Mouse (Mus musculus): ENCODE results near the gene Igf2bp3. TPM values are rescaled to one million over a fixed set of nuclear protein-coding genes. Genes with fewer than 3 reads are reported as not detected.
"Not testable (repeated sequence)": the region's sequence is repeated elsewhere in the genome, so short reads cannot be mapped to it uniquely, and the experiment has no call there.

Igf2bp3 gene
- 46.2 and 49.7 TPM in 2 replicates for polyA plus RNA-seq (2015; fragmentation: Nextera tagmentation; extraction: Ambion mirVana)

DNA sequence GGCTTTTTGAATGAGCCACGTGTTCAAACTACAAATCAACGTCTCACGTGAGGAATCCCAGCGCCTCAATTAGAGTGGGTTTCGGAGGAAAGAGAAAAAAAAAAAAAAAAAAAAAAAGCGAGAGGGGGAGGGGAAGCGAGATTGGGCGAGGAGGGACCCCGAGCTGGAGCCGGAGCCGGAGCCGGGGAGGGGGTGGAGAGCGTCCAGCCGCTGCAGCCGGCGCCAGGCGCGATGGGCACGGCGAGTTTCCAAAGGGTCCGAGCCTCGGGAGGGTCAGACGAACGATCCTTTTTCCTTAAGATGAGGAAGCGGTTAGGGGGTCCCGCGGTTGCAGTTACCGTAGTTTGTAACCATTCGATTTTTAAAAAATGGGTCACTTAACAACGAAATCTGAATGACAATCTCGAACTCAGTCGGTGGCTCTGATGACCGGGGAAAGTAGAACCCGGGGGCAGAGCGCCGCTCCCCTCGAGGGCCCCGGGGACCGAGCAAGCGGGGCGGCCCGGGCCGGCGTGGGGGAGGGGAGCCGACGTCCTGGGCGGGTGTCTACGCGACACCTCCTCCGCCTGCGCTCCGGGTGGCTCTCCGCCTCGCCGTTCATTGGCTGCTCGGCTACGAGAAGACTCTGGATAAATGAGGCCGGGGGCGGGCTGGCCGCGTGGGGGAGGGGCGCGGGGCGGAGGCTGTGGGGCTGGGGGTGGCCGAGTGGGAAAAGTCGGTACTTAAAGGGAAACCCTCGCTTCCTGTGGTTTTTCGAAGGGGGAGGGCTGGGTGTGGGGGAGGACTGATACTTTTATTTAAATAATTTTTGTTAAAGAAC lies at the start of gene Igf2bp3:
Gene Igf2bp3 (minus strand): TSS at position 30 of the 820 bp plus-strand sequence.
- H3K9me3 ChIP-seq (replicated peaks), result no peaks in the 10 kb centered on the region
- H3K4me2 ChIP-seq, result peak within 1 kb of the TSS; percentile 78
- H3K27ac ChIP-seq, result peak within 1 kb of the TSS; percentile 99
- H3K4me3 ChIP-seq (replicated peaks), result peak within 1 kb of the TSS; percentile 92
- peaks cover 43% of the 10 kb centered on the region for H3K4me1 ChIP-seq
- H3K9ac ChIP-seq, result peak within 1 kb of the TSS; percentile 95
- H3K36me3 ChIP-seq, result no peaks in the 10 kb centered on the region
- H3K27me3 ChIP-seq, result peaks cover 5% of the 10 kb centered on the region
- ATAC-seq (replicated peaks; ENCODE audit: low FRiP score), result peak; percentile 83
- under 1% methylated on average over 67 of the region's 68 CpGs for WGBS

- not testable (repeated sequence) for H3K36me3 ChIP-seq; H3K27ac ChIP-seq; H3K27me3 ChIP-seq; ATAC-seq (replicated peaks; ENCODE audit: low FRiP score); H3K9ac ChIP-seq; H3K9me3 ChIP-seq (replicated peaks)
- H3K4me1 ChIP-seq, result peaks cover 23% of the 10 kb centered on the region
- WGBS, result 89% methylated on average over 7 of the region's 7 CpGs
- peak overlapping the region; percentile 65 for H3K4me2 ChIP-seq
- H3K4me3 ChIP-seq (replicated peaks), result 0 out of 2 replicates have a peak overlapping the region, but pooled peaks have one; percentile 96
These were observed 49.7 kb upstream of the Igf2bp3 start for GRCm38 (mm10) chr6:49264446-49264845.

DNA sequence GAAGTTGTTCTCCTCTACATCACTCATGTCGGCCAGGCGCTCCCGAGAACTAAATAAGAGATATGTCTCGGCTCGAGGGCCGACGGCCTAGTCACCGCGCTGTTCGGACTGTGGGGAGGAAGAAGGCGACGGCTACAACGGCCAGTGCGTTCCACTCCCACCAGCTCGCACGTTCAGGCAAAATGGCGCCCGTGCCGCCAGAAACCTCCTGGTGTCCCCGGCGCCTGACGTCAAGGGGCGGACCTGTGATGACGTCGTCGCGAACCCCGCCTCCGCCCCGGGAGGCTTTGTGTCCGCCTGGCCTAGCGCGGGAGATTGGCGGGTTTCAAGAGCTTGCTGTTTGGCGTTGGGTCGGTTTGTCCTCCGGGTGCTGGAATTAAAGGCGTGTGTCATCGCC lies 49.1 kb upstream of the Igf2bp3 start, which contains the start of gene Tra2a:
Gene Tra2a (minus strand): TSS at position 187 of the 397 bp plus-strand sequence.
- WGBS, result under 1% methylated on average over 39 of the region's 39 CpGs
- no peaks in the 10 kb centered on the region for H3K9me3 ChIP-seq (replicated peaks)

GRCm38 (mm10) chr6:49263081-49263846 lies 48.5 kb upstream of the Igf2bp3 start:
- Histone ChIP-seq H3K27me3 (no peaks in the 10 kb centered on the region), H3K9ac (peak overlapping the region; percentile 98), H3K9me3 (replicated peaks) (no peaks in the 10 kb centered on the region), H3K4me1 (peaks cover 23% of the 10 kb centered on the region), H3K4me3 (replicated peaks) (peak overlapping the region; percentile 96), H3K4me2 (peak overlapping the region; percentile 65), H3K36me3 (no peaks in the 10 kb centered on the region), H3K27ac (peak overlapping the region; percentile 98)
- ATAC-seq (replicated peaks; ENCODE audit: low FRiP score), result peak; percentile 76
- under 1% methylated on average over 71 of the region's 71 CpGs for WGBS

More for the DNA sequence above, 49.1 kb upstream of the Igf2bp3 start, which contains the start of gene Tra2a:
- peak within 1 kb of the TSS; percentile 96 for H3K4me3 ChIP-seq (replicated peaks)
- peak within 1 kb of the TSS; percentile 98 for H3K9ac ChIP-seq
- no peaks in the 10 kb centered on the region for H3K27me3 ChIP-seq
- no peaks in the 10 kb centered on the region for H3K36me3 ChIP-seq
- H3K27ac ChIP-seq, result peak within 1 kb of the TSS; percentile 98
- peak within 1 kb of the TSS; percentile 65 for H3K4me2 ChIP-seq
- ATAC-seq (replicated peaks; ENCODE audit: low FRiP score), result peak; percentile 96
- peaks cover 23% of the 10 kb centered on the region for H3K4me1 ChIP-seq

- Histone ChIP-seq H3K9me3 (replicated peaks) (no peaks in the 10 kb centered on the region), H3K4me2 (peak overlapping the region; percentile 65), H3K9ac (peak overlapping the region; percentile 98), H3K4me3 (replicated peaks) (peak overlapping the region; percentile 96), H3K27ac (no peak overlapping the region), H3K27me3 (no peaks in the 10 kb centered on the region), H3K36me3 (no peaks in the 10 kb centered on the region), H3K4me1 (peaks cover 27% of the 10 kb centered on the region)
- WGBS, result 2% methylated on average over 9 of the region's 9 CpGs
- ATAC-seq (replicated peaks; ENCODE audit: low FRiP score), result no peak
These were observed 47.7 kb upstream of the Igf2bp3 start for GRCm38 (mm10) chr6:49262421-49262820.

DNA sequence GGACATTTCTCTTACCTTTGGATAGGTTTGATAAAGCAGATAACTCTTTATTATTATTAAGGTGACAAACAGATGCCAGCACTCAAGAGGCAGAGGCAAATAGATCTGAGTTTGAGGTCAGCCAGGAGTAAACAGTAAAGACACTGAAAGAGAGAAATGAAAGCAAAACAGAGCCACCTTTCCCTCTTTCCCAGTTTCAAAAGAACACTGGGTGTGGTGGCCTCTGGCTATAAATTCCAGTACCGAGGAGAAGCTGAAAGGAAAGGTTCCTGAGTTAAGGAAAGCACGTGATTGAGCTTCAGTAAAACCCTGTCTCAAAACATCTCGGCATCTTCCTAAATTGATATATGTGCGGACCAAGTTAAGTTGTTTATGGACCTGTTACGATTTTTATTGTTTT lies 45.0 kb upstream of the Igf2bp3 start:
- 14% methylated on average over 5 of the region's 5 CpGs for WGBS

DNA sequence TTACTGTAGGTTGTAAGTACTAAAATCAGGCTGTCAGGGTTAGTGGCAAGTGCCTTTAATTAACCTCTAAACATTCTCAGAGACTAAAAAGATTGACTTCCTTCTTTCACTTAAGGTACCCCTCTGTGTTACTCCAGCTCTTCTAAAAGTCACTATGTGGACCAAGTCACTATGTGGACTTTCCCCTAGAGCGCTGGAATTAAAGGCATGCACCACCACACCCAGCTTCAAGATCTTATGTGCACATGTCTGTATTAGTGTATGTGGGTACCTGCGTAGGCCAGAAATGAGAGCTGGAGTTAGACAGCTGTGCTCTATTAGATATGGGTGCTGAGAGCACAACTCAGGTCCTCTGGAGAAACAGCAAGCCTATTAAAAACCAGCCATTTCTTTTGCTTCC lies 43.1 kb upstream of the Igf2bp3 start:
- Histone ChIP-seq H3K4me2 (no peak overlapping the region), H3K4me3 (replicated peaks) (no peak overlapping the region), H3K9me3 (replicated peaks) (no peaks in the 10 kb centered on the region), H3K9ac (no peak overlapping the region), H3K27ac (no peak overlapping the region), H3K36me3 (no peaks in the 10 kb centered on the region), H3K4me1 (peaks cover 27% of the 10 kb centered on the region), H3K27me3 (no peaks in the 10 kb centered on the region)
- ATAC-seq (replicated peaks; ENCODE audit: low FRiP score), result no peak
- 96% methylated on average over 2 of the region's 2 CpGs for WGBS

More for the DNA sequence above, 45.0 kb upstream of the Igf2bp3 start:
- H3K27ac ChIP-seq, result no peak overlapping the region
- H3K9me3 ChIP-seq (replicated peaks), result no peaks in the 10 kb centered on the region
- no peak overlapping the region for H3K9ac ChIP-seq
- H3K36me3 ChIP-seq, result no peaks in the 10 kb centered on the region
- peak overlapping the region; percentile 16; the same call in 1 of the 2 replicates for H3K4me2 ChIP-seq
- H3K4me3 ChIP-seq (replicated peaks), result no peak overlapping the region
- H3K27me3 ChIP-seq, result no peaks in the 10 kb centered on the region
- no peak for ATAC-seq (replicated peaks; ENCODE audit: low FRiP score)
- peaks cover 27% of the 10 kb centered on the region for H3K4me1 ChIP-seq

- 92% methylated on average over 8 of the region's 8 CpGs for WGBS
- H3K4me3 ChIP-seq (replicated peaks), result no peak overlapping the region
- no peak for ATAC-seq (replicated peaks; ENCODE audit: low FRiP score)
- H3K4me1 ChIP-seq, result no peaks in the 10 kb centered on the region
- no peak overlapping the region for H3K4me2 ChIP-seq
- H3K36me3 ChIP-seq, result peaks cover 50% of the 10 kb centered on the region
- no peaks in the 10 kb centered on the region for H3K27me3 ChIP-seq
- H3K9ac ChIP-seq, result no peak overlapping the region
- H3K9me3 ChIP-seq (replicated peaks), result no peaks in the 10 kb centered on the region
- no peak overlapping the region for H3K27ac ChIP-seq
These were observed 37.5 kb upstream of the Igf2bp3 start for GRCm38 (mm10) chr6:49252207-49252606.

GRCm38 (mm10) chr6:49251199-49251598 lies 36.4 kb upstream of the Igf2bp3 start:
- peaks cover 60% of the 10 kb centered on the region for H3K36me3 ChIP-seq
- H3K4me2 ChIP-seq, result no peak overlapping the region
- no peaks in the 10 kb centered on the region for H3K27me3 ChIP-seq
- no peak overlapping the region for H3K4me3 ChIP-seq (replicated peaks)
- no peak overlapping the region for H3K9ac ChIP-seq
- H3K4me1 ChIP-seq, result no peaks in the 10 kb centered on the region
- WGBS, result 95% methylated on average over 2 of the region's 2 CpGs
- no peaks in the 10 kb centered on the region for H3K9me3 ChIP-seq (replicated peaks)
- H3K27ac ChIP-seq, result no peak overlapping the region
- no peak for ATAC-seq (replicated peaks; ENCODE audit: low FRiP score)

DNA sequence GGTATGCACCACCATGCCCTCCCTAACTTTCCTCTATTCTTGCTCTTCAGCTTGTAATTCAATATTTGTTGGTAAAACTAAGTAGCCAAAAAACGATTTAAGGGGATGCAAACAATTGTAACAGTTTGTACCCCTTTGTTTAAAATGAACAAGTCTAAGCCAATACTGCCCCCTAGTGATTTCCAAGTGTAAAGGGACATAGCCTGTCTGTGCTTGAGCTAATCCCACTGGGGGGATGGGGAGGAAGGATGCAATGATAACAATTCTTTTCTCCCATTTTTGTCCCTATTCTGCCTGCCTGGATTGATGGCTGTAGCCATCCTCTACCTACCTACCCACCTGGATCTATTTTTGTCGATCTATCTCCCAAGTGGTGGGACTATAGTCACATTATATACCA lies 32.5 kb upstream of the Igf2bp3 start:
- H3K4me3 ChIP-seq (replicated peaks), result no peak overlapping the region
- no peak overlapping the region for H3K4me2 ChIP-seq
- ATAC-seq (replicated peaks; ENCODE audit: low FRiP score), result no peak
- H3K27ac ChIP-seq, result no peak overlapping the region
- WGBS, result 61% methylated on average over 2 of the region's 2 CpGs
- no peaks in the 10 kb centered on the region for H3K4me1 ChIP-seq
- H3K27me3 ChIP-seq, result no peaks in the 10 kb centered on the region
- H3K36me3 ChIP-seq, result peaks cover 92% of the 10 kb centered on the region
- H3K9ac ChIP-seq, result no peak overlapping the region
- no peaks in the 10 kb centered on the region for H3K9me3 ChIP-seq (replicated peaks)

GRCm38 (mm10) chr6:49242331-49242730 lies 27.6 kb upstream of the Igf2bp3 start:
- H3K4me2 ChIP-seq, result no peak overlapping the region
- no peaks in the 10 kb centered on the region for H3K9me3 ChIP-seq (replicated peaks)
- no peak overlapping the region for H3K9ac ChIP-seq
- H3K27ac ChIP-seq, result no peak overlapping the region
- no peak overlapping the region for H3K4me3 ChIP-seq (replicated peaks)
- peaks cover 60% of the 10 kb centered on the region for H3K36me3 ChIP-seq
- no peaks in the 10 kb centered on the region for H3K4me1 ChIP-seq
- H3K27me3 ChIP-seq, result no peaks in the 10 kb centered on the region
- 86% methylated on average over 1 of the region's 1 CpGs for WGBS
- no peak for ATAC-seq (replicated peaks; ENCODE audit: low FRiP score)

GRCm38 (mm10) chr6:49241562-49241961 lies 26.8 kb upstream of the Igf2bp3 start:
- Histone ChIP-seq H3K9ac (no peak overlapping the region), H3K36me3 (peaks cover 52% of the 10 kb centered on the region), H3K4me3 (replicated peaks) (no peak overlapping the region), H3K9me3 (replicated peaks) (no peaks in the 10 kb centered on the region), H3K27me3 (no peaks in the 10 kb centered on the region), H3K27ac (no peak overlapping the region), H3K4me1 (no peaks in the 10 kb centered on the region), H3K4me2 (no peak overlapping the region)
- WGBS, result 97% methylated on average over 1 of the region's 1 CpGs
- ATAC-seq (replicated peaks; ENCODE audit: low FRiP score), result no peak
